Mouse (Mus musculus): Measurements from ENCODE around the gene Fmo2. TPM values are rescaled to one million over a fixed set of nuclear protein-coding genes. Genes with fewer than 3 reads are reported as not detected.

Fmo2 gene
- polyA plus RNA-seq (2015; fragmentation: Nextera tagmentation; extraction: Ambion mirVana) = 2.0 and 4.7 TPM in 2 replicates

DNA sequence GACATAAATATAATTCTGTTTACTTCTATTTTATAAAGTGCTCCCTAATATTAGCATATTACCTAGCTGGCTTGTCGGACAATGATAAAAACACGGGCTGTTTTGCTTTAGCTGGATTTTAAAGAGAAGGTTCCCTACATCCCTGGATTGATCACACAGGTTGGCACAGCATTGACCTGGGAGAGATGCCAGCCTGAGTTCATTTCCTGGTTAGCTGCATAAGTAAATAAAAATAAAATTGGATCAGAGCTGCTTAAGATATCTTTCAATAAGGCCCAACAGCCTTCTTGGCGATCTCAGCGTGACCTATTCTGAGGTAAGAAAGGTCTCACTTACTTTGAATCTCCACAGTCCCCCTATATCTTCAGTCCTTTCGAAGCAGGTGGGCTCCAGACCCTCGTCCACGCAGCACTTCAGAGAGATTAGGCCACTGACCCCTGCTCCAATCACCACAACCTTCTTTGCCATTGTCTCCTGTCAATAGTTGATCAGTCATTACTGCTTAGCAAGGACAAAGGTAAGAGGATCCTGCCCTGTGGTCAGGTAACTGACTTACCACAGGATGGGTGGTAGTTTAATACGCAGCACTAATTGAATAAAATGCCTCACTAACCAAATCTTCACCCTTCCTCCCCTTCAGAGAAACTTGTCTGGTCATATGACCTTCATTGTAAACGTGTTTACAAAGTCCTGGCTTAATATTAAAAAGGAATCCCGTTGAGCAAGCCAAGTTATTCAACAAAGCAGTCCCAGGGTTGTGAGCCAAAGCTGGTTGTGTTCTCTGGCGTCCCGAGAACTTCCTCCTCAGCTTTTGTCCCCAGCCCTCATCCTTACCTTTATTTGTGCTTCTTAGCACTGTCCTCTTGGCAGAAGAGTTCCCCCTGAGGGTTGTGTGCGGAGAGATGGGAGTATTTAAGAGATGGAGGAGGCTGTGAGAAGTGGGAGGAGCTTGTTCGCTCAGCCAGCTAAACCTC lies at the start of gene Fmo2:
Fmo2 (minus strand) TSS at position 889 of the 974 bp plus-strand sequence.

DNA sequence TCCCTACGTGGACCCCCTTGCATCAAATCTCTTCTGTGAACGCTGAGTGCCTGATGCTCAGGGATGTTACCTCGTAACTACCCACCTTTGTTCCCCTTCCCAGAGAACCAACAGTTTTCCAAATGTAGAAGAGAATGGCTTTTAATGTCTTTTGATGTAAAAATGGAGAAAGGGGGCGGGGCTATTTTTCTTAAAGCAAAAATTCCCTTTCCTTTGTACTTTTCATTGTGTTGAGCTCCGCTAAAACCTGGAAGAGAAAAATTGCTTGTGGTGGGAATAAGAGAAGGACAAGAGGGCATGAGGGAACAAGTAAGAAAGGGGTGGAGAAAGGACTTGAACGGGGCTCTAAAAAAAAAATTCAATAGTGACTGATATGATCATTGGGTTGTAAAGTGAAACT lies 38.9 kb upstream of the Fmo2 start, which contains the start of gene Fmo6:
Fmo6 (minus strand) TSS at position 101 of the 400 bp plus-strand sequence.

DNA sequence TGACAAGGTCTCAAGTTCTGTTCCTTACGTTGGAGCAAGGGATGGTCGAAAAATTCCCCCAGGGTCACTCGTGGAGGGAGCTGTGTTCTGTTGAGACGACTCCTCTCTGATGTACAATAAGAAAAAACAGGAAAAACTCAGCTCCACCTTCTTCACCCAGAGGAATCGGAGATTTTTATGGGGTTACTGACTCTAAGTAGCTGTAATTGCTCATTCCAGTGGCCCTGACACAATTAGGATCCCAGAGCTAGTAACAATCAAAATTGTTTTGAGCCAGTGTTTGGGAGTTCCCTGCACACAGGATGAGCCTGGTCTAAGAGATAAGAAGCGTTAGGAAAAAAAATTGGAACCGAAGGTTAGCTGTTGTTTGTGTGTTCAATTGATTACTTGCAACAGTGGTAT lies 32.2 kb downstream of the Fmo2 start, which contains the start of gene Fmo1:
Fmo1 (minus strand) TSS at position 331 of the 402 bp plus-strand sequence.

Other genes starting within 250 kb of the Fmo2 start
- gene Myocos, start 240.5 kb downstream of the Fmo2 start, polyA plus RNA-seq (2015; fragmentation: Nextera tagmentation; extraction: Ambion mirVana) = not detected in 2 replicates
- 77.7 and 81.1 TPM in 2 replicates for gene Prrc2c, start 158.2 kb downstream of the Fmo2 start, polyA plus RNA-seq (2015; fragmentation: Nextera tagmentation; extraction: Ambion mirVana)
- gene Fmo4, start 84.8 kb downstream of the Fmo2 start, polyA plus RNA-seq (2015; fragmentation: Nextera tagmentation; extraction: Ambion mirVana) = 0.06 TPM in 1 of 2 replicates, not detected in the other
- 1.9 and 3.8 TPM in 2 replicates for gene Fmo1, start 32.1 kb downstream of the Fmo2 start, polyA plus RNA-seq (2015; fragmentation: Nextera tagmentation; extraction: Ambion mirVana)
- gene Fmo6, start 38.8 kb upstream of the Fmo2 start, polyA plus RNA-seq (2015; fragmentation: Nextera tagmentation; extraction: Ambion mirVana) = not detected in 2 replicates
- not detected in 2 replicates for gene Fmo3, start 85.8 kb upstream of the Fmo2 start, polyA plus RNA-seq (2015; fragmentation: Nextera tagmentation; extraction: Ambion mirVana)
- not detected in 2 replicates for gene Mroh9, start 186.9 kb upstream of the Fmo2 start, polyA plus RNA-seq (2015; fragmentation: Nextera tagmentation; extraction: Ambion mirVana)